Mouse (Mus musculus): ENCODE measurements around the gene Ugt1a7c. TPM values are rescaled to one million over a fixed set of nuclear protein-coding genes. Genes with fewer than 3 reads are reported as not detected.

Ugt1a7c gene
- polyA plus RNA-seq, 1 experiment, result 3.8 TPM

- 70% methylated on average over 1 of the region's 1 CpGs for WGBS
- no peaks in the 10 kb centered on the region for H3K4me1 ChIP-seq (ENCODE audit: control insufficient read depth, insufficient read depth, low read length)
- TF ChIP-seq POLR2A (IDR thresholded peaks at IDR 0.05; ENCODE audit: borderline replicate concordance, control insufficient read depth, low read depth, low read length) (no peak), CTCF (IDR thresholded peaks at IDR 0.05; ENCODE audit: control insufficient read depth, insufficient read depth, low read length) (no peak)
- no peak overlapping the region for H3K4me3 ChIP-seq (replicated peaks; ENCODE audit: control insufficient read depth, low read depth, low read length)
- H3K27ac ChIP-seq (ENCODE audit: control insufficient read depth, insufficient read depth, low read depth, low read length, poor library complexity), result no peak overlapping the region
These were observed 84.8 kb downstream of the Ugt1a7c start for GRCm38 (mm10) chr1:88179657-88180056.

- no peak overlapping the region for H3K27ac ChIP-seq (ENCODE audit: control insufficient read depth, insufficient read depth, low read depth, low read length, poor library complexity)
- WGBS, result 85% methylated on average over 5 of the region's 5 CpGs
- H3K4me1 ChIP-seq (ENCODE audit: control insufficient read depth, insufficient read depth, low read length), result no peaks in the 10 kb centered on the region
- TF ChIP-seq CTCF (IDR thresholded peaks at IDR 0.05; ENCODE audit: control insufficient read depth, insufficient read depth, low read length) (no peak), POLR2A (IDR thresholded peaks at IDR 0.05; ENCODE audit: borderline replicate concordance, control insufficient read depth, low read depth, low read length) (no peak)
- H3K4me3 ChIP-seq (replicated peaks; ENCODE audit: control insufficient read depth, low read depth, low read length), result no peak overlapping the region
These were observed 91.6 kb downstream of the Ugt1a7c start for GRCm38 (mm10) chr1:88186325-88186935.

- Histone ChIP-seq H3K4me3 (replicated peaks; ENCODE audit: control insufficient read depth, low read depth, low read length) (no peak overlapping the region), H3K4me1 (ENCODE audit: control insufficient read depth, insufficient read depth, low read length) (no peaks in the 10 kb centered on the region), H3K27ac (ENCODE audit: control insufficient read depth, insufficient read depth, low read depth, low read length, poor library complexity) (no peak overlapping the region)
- TF ChIP-seq CTCF (IDR thresholded peaks at IDR 0.05; ENCODE audit: control insufficient read depth, insufficient read depth, low read length) (no peak), POLR2A (IDR thresholded peaks at IDR 0.05; ENCODE audit: borderline replicate concordance, control insufficient read depth, low read depth, low read length) (no peak)
- 85% methylated on average over 3 of the region's 3 CpGs for WGBS
These were observed 97.3 kb downstream of the Ugt1a7c start for GRCm38 (mm10) chr1:88192136-88192535.

GRCm38 (mm10) chr1:88195687-88196086 is 100.8 kb downstream of the Ugt1a7c start:
- 89% methylated on average over 1 of the region's 1 CpGs for WGBS
- TF ChIP-seq POLR2A (IDR thresholded peaks at IDR 0.05; ENCODE audit: borderline replicate concordance, control insufficient read depth, low read depth, low read length) (no peak), CTCF (IDR thresholded peaks at IDR 0.05; ENCODE audit: control insufficient read depth, insufficient read depth, low read length) (no peak)
- no peak overlapping the region for H3K4me3 ChIP-seq (replicated peaks; ENCODE audit: control insufficient read depth, low read depth, low read length)
- H3K27ac ChIP-seq (ENCODE audit: control insufficient read depth, insufficient read depth, low read depth, low read length, poor library complexity), result no peak overlapping the region
- H3K4me1 ChIP-seq (ENCODE audit: control insufficient read depth, insufficient read depth, low read length), result no peaks in the 10 kb centered on the region

GRCm38 (mm10) chr1:88197443-88197842 is 102.6 kb downstream of the Ugt1a7c start:
- H3K4me3 ChIP-seq (replicated peaks; ENCODE audit: control insufficient read depth, low read depth, low read length), result no peak overlapping the region
- WGBS, result 70% methylated on average over 3 of the region's 3 CpGs

GRCm38 (mm10) chr1:88199996-88200395 is 105.1 kb downstream of the Ugt1a7c start:
- WGBS, result 78% methylated on average over 2 of the region's 2 CpGs
- TF ChIP-seq CTCF (IDR thresholded peaks at IDR 0.05; ENCODE audit: control insufficient read depth, insufficient read depth, low read length) (no peak), POLR2A (IDR thresholded peaks at IDR 0.05; ENCODE audit: borderline replicate concordance, control insufficient read depth, low read depth, low read length) (no peak)
- no peak overlapping the region for H3K4me3 ChIP-seq (replicated peaks; ENCODE audit: control insufficient read depth, low read depth, low read length)

More at GRCm38 (mm10) chr1:88197443-88197842, 102.6 kb downstream of the Ugt1a7c start:
- Histone ChIP-seq H3K27ac (ENCODE audit: control insufficient read depth, insufficient read depth, low read depth, low read length, poor library complexity) (no peak overlapping the region), H3K4me1 (ENCODE audit: control insufficient read depth, insufficient read depth, low read length) (no peaks in the 10 kb centered on the region)
- no peak for TF ChIP-seq CTCF (IDR thresholded peaks at IDR 0.05; ENCODE audit: control insufficient read depth, insufficient read depth, low read length)

DNA sequence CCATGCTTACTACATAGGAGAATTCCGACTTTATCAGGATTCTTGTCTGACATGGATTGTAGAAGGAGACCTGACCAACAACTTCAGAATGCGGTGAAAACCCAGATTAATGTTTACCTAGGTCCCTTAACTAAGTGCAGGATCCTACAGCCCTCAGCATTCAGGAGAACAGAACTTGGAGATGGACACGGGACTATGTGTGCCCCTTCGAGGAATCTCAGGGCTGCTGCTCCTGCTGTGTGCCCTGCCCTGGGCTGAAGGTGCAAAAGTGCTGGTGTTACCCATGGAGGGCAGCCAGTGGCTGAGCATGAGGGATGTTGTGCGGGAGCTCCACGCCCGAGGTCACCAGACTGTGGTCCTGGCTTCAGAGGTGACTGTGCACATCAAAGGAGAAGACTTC is 105.6 kb downstream of the Ugt1a7c start, which contains the start of gene Ugt1a2:
Ugt1a2 (plus strand) TSS at position 146 of the 400 bp plus-strand sequence.
- 86% methylated on average over 7 of the region's 7 CpGs for WGBS
- no peak for TF ChIP-seq CTCF (IDR thresholded peaks at IDR 0.05; ENCODE audit: control insufficient read depth, insufficient read depth, low read length)
- no peak for TF ChIP-seq POLR2A (IDR thresholded peaks at IDR 0.05; ENCODE audit: borderline replicate concordance, control insufficient read depth, low read depth, low read length)
- Histone ChIP-seq H3K4me3 (replicated peaks; ENCODE audit: control insufficient read depth, low read depth, low read length) (no peak within 1 kb of the TSS), H3K4me1 (ENCODE audit: control insufficient read depth, insufficient read depth, low read length) (no peaks in the 10 kb centered on the region), H3K27ac (ENCODE audit: control insufficient read depth, insufficient read depth, low read depth, low read length, poor library complexity) (no peak within 1 kb of the TSS)

More at GRCm38 (mm10) chr1:88199996-88200395, 105.1 kb downstream of the Ugt1a7c start:
- no peak overlapping the region for H3K27ac ChIP-seq (ENCODE audit: control insufficient read depth, insufficient read depth, low read depth, low read length, poor library complexity)
- no peaks in the 10 kb centered on the region for H3K4me1 ChIP-seq (ENCODE audit: control insufficient read depth, insufficient read depth, low read length)

DNA sequence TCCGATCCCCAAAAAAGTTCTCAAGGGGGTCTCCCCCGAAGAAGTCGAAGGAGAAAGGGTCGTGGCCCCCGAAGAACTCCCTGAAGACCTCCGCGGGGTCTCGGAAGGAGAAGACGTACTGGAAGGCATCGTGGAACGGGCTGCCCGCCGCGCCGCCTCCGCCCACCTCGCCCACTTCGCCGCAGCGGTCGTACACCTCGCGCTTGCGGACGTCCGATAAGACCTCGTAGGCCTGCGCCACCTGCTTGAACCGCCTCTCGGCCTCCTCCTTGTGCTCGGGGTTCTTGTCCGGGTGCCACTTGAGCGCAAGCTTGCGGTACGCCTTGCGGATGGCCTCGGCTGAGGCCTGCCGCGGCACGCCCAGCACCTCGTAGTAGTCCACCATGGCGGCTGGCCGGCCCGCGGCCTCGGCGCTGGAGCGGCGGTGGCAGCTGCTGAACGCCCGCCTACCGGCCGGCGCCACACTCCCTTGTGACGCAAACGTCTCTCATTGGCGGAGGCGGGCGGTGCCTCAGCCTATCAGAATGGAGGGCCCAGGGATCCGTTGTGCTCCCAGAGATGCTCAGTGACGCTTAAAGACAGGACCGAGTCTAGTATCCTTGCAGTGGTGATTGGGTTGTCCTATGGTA is 110.5 kb downstream of the Ugt1a7c start, which contains the start of gene Dnajb3:
Dnajb3 (minus strand) TSS at position 489 of the 629 bp plus-strand sequence.
- 25% methylated on average over 62 of the region's 62 CpGs for WGBS
- Histone ChIP-seq H3K27ac (ENCODE audit: control insufficient read depth, insufficient read depth, low read depth, low read length, poor library complexity) (peak within 1 kb of the TSS; percentile 81), H3K4me1 (ENCODE audit: control insufficient read depth, insufficient read depth, low read length) (no peaks in the 10 kb centered on the region; the same call in 1 of the 2 replicates), H3K4me3 (replicated peaks; ENCODE audit: control insufficient read depth, low read depth, low read length) (peak within 1 kb of the TSS; percentile 65)
- no peak for TF ChIP-seq CTCF (IDR thresholded peaks at IDR 0.05; ENCODE audit: control insufficient read depth, insufficient read depth, low read length)
- TF ChIP-seq POLR2A (IDR thresholded peaks at IDR 0.05; ENCODE audit: borderline replicate concordance, control insufficient read depth, low read depth, low read length), result peak; percentile 92; the same call in 1 of the 2 replicates
